Mouse (Mus musculus) embryonic facial prominence, embryonic 11.5 days (tissue): ENCODE data around the gene Rab1a. TPM values are rescaled to one million over a fixed set of nuclear protein-coding genes. Genes with fewer than 3 reads are reported as not detected.
"Not testable (repeated sequence)": the region's sequence is repeated elsewhere in the genome, so short reads cannot be mapped to it uniquely, and the experiment has no call there.

ENCODE experiments used
- ATAC-seq: fragments of 200-750 bp; cut with Nextera tagmentation; replicated peaks from 2 replicates; pipeline ENCODE4 v1.8.0; 2017; ENCODE audit warnings: low read depth; ENCODE audit not compliant: insufficient number of reproducible peaks, low FRiP score, low TSS enrichment
- DNase-seq: peaks from one replicate; pipeline ENCODE4 v3.0.0-alpha.2; 2015; ENCODE audit warnings: low spot score
- H3K27ac ChIP-seq: fragments of 300-500 bp; sonication (generic); replicated peaks from 2 replicates; pipeline ENCODE4 v1.5.1; 2014; ENCODE audit warnings: mild to moderate bottlenecking, low read depth, low read length, control low read depth
- H3K27me3 ChIP-seq: fragments of 300-500 bp; sonication (generic); 2 replicates; pipeline ENCODE4 v1.6.1; 2014; ENCODE audit warnings: mild to moderate bottlenecking, low read length, moderate library complexity, mixed read lengths; ENCODE audit not compliant: control insufficient read depth, insufficient read depth
- H3K36me3 ChIP-seq: fragments of 300-500 bp; sonication (generic); replicated peaks from 2 replicates; pipeline ENCODE4 v1.6.1; 2014; ENCODE audit warnings: low read depth, mild to moderate bottlenecking, low read length, moderate library complexity, mixed read lengths; ENCODE audit not compliant: control insufficient read depth, insufficient read depth
- H3K4me1 ChIP-seq: fragments of 300-500 bp; sonication (generic); 2 replicates; pipeline ENCODE4 v1.6.1; 2014; ENCODE audit warnings: low read length, mixed read lengths; ENCODE audit not compliant: control insufficient read depth, insufficient read depth
- H3K4me2 ChIP-seq: fragments of 300-500 bp; sonication (generic); 2 replicates; pipeline ENCODE4 v1.6.1; 2014; ENCODE audit warnings: low read depth, mild to moderate bottlenecking, control low read depth, low read length, moderate library complexity
- H3K4me3 ChIP-seq: fragments of 300-500 bp; sonication (generic); 2 replicates; pipeline ENCODE4 v1.5.1; 2014; ENCODE audit warnings: low read depth, low read length, control low read depth
- H3K9ac ChIP-seq: fragments of 300-500 bp; sonication (generic); replicated peaks from 2 replicates; pipeline ENCODE4 v1.6.1; 2014; ENCODE audit warnings: mild to moderate bottlenecking, control low read depth, low read length
- H3K9me3 ChIP-seq: fragments of 300-500 bp; sonication (generic); replicated peaks from 2 replicates; pipeline ENCODE4 v1.6.1; 2016; ENCODE audit warnings: mild to moderate bottlenecking, low read length, inconsistent platforms, mixed read lengths; ENCODE audit not compliant: control insufficient read depth
- WGBS: fragments of 180-500 bp; shearing (Covaris S2); extraction: QIAGEN DNeasy Blood & Tissue Kit; methylation state at CpG from one replicate; pipeline ENCODE4 v1.1.7; 2014; 5-methylcytosine and 5-hydroxymethylcytosine counted together
- polyA plus RNA-seq: library from polyadenylated mRNA; unstranded; fragments of >200 nt; fragmentation: Nextera tagmentation; extraction: Ambion mirVana; gene quantifications from 2 replicates; pipeline ENCODE4 v1.2.1, GENCODE M21; 2014

The Rab1a gene
- polyA plus RNA-seq: 223 and 251 TPM in 2 replicates

GRCm38 (mm10) chr11:20200713-20201575, at the start of gene Rab1a:
TSS of gene Rab1a (plus strand) at chr11:20201432.
- H3K4me2 ChIP-seq: peak within 1 kb of the TSS; percentile 38
- DNase-seq (peak; percentile 100), ATAC-seq (peak; percentile 99)
- under 1% methylated on average over 53 of the region's 54 CpGs for WGBS
- H3K27ac ChIP-seq: peak within 1 kb of the TSS; percentile 91
- peak within 1 kb of the TSS; percentile 96 for H3K9ac ChIP-seq
- H3K36me3 ChIP-seq: no peaks in the 10 kb centered on the region
- H3K4me1 ChIP-seq: no peaks in the 10 kb centered on the region
- peak within 1 kb of the TSS; percentile 99 for H3K4me3 ChIP-seq
- H3K9me3 ChIP-seq: no peaks in the 10 kb centered on the region
- H3K27me3 ChIP-seq: no peaks in the 10 kb centered on the region

DNA sequence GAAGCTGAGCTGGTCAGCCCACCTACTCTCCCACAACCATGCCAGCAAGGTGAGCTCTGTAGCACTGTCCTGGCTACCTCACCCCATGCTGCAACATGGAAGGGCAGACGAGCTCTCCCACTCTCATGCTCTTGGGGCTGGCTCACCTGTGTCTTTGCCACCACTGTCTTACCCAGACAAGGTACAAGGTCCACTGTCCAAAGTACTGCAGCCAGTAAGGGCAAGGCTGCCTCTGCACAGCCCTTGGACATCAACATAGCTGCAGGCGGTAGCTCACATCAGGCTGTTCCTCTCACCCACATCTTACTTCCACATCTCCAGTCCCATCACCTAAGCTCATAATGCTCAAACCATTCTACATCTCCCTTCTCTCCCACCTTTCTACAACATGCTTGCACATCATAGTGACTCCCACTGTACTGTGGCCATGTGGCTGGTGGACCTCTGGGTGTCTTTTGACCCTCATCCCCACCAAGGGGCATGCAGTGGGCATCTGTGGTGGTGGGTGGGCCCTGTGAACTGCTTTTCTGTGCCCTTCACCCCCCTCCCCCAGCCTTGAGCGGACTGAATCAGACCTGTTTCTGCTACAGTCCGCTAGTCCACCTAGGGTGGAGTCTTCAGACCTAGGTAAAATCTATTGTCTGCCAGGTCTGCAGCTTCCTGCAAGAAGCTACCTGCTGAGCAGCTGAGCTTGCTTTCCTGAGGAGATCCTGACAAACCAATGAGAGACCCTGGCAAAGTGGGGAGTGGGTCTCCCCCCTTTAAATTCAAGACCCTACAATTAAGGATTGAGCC, 48.9 kb upstream of the Rab1a start:
- Histone ChIP-seq H3K27me3 (no peaks in the 10 kb centered on the region), H3K9ac (no peak overlapping the region), H3K4me1 (no peaks in the 10 kb centered on the region), H3K4me3 (no peak overlapping the region), H3K4me2 (no peak overlapping the region), H3K36me3 (no peaks in the 10 kb centered on the region), H3K9me3 (no peaks in the 10 kb centered on the region), H3K27ac (no peak overlapping the region)
- DNase-seq (no peak), ATAC-seq (no peak)
- 79% methylated on average over 4 of the region's 4 CpGs for WGBS

GRCm38 (mm10) chr11:20153542-20153941, 47.7 kb upstream of the Rab1a start:
- not testable (repeated sequence) for H3K4me3 ChIP-seq, ATAC-seq, H3K9me3 ChIP-seq, H3K4me2 ChIP-seq, H3K9ac ChIP-seq, H3K36me3 ChIP-seq, DNase-seq, H3K4me1 ChIP-seq, H3K27ac ChIP-seq, H3K27me3 ChIP-seq
- WGBS: 91% methylated on average over 5 of the region's 5 CpGs

DNA sequence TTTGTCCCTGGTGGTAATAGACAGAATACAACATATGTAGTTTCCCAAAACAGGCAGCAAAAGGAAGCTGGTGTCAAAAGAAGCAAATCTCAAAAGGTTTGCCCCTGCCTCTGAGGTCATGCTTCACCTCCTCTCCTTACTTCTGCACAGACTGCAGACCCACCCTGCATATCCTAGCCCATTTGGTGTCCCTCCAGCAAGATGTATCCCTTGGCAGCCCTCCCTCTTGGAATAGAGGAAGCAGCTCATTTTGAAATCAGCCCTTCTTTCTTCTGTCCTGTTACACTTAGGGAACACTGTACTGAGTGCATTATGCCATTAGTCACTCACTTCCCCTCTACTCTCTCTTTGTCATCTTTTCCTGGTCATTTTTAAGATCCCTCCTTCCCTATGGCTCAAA, 42.4 kb upstream of the Rab1a start:
- Histone ChIP-seq H3K9me3 (no peaks in the 10 kb centered on the region), H3K27me3 (no peaks in the 10 kb centered on the region), H3K27ac (no peak overlapping the region), H3K36me3 (no peaks in the 10 kb centered on the region), H3K4me1 (no peaks in the 10 kb centered on the region), H3K9ac (no peak overlapping the region), H3K4me3 (no peak overlapping the region), H3K4me2 (no peak overlapping the region)
- ATAC-seq (no peak), DNase-seq (no peak)

DNA sequence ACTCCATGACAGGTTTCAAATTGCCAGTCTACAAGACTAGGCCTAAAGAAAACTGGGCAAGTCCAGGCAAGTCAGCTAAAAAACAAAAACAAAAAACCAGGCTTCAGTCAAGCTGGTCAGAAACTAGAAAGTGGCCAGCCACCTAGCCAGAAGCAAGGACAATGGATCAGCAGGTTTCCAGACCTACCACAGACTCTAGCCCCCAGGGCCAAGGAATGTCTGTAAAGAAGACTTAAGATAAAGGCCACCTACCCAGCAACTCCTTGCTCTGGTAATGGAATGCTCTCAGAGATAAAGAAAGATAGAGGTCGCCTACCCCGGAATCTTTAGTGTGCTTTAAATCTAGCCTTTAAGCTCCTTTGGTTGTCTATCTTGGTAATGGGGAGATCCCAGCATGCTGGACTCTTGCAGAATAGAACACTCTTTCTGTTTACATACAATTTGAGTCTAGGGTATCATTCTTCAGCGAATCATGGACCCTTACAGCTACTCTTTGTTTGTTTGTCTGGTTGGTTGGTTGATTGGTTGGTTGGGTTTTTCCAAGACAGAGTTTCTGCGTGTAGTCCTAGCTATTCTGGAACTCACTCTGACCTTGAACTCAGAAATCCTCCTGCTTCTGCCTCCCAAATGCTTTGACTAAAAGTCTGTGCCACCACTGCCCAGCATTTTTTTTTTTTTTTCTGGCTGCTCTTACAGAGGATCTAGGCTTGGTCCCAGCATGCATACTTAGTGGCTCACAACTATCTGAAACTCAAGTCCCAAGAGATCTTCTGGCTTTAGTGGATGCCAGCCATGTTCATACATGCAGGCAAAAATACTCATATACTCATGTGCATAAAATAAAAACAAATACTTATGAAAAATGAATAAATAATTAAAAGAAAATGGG, 36.0 kb upstream of the Rab1a start:
- Histone ChIP-seq H3K9me3 (no peaks in the 10 kb centered on the region), H3K27ac (no peak overlapping the region), H3K27me3 (no peaks in the 10 kb centered on the region), H3K4me1 (no peaks in the 10 kb centered on the region), H3K36me3 (no peaks in the 10 kb centered on the region), H3K9ac (no peak overlapping the region), H3K4me2 (no peak overlapping the region), H3K4me3 (no peak overlapping the region)
- ATAC-seq (no peak), DNase-seq (no peak)
- WGBS: 52% methylated on average over 4 of the region's 4 CpGs

DNA sequence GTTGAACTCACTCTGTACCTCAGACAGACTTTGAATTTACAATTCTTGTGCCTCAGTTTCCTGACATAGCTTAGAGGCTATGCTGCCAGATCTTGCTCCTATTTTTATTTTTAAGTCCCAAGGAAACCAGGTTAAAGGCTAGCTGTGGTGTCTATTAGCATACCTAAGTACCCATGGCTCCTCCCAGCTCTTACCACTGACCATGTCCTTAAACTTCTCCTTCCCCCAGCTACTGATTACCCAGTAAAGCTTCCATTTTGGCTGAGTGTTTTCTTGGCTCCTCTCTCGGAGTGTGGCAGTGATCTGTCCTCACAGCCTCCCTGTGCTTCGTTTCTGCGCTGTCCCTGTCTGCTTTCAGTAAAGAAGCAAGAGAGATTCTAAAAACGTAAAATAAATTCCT, 35.2 kb upstream of the Rab1a start:
- Histone ChIP-seq H3K4me2 (no peak overlapping the region), H3K4me1 (no peaks in the 10 kb centered on the region), H3K4me3 (no peak overlapping the region), H3K27ac (no peak overlapping the region), H3K36me3 (no peaks in the 10 kb centered on the region), H3K9me3 (no peaks in the 10 kb centered on the region), H3K27me3 (no peaks in the 10 kb centered on the region), H3K9ac (no peak overlapping the region)
- DNase-seq: no peak
- ATAC-seq: no peak
- WGBS: 88% methylated on average over 4 of the region's 4 CpGs

GRCm38 (mm10) chr11:20166476-20166875, 34.8 kb upstream of the Rab1a start:
- ATAC-seq, H3K4me1 ChIP-seq, H3K4me2 ChIP-seq, H3K27ac ChIP-seq, DNase-seq, H3K9ac ChIP-seq, H3K9me3 ChIP-seq, H3K36me3 ChIP-seq, H3K27me3 ChIP-seq, H3K4me3 ChIP-seq: not testable (repeated sequence)
- 65% methylated on average over 6 of the region's 6 CpGs for WGBS
